Mouse (Mus musculus) midbrain, embryonic 14.5 days (tissue): Measurements from ENCODE around the gene Scube1. TPM values are rescaled to one million over a fixed set of nuclear protein-coding genes. Genes with fewer than 3 reads are reported as not detected.
A peak's percentile ranks its signal among the peaks of the same experiment; 100 is the strongest.

Experiments used
- ATAC-seq: fragments of 200-750 bp; cut with Nextera tagmentation; 2 replicates; pipeline ENCODE4 v1.8.0; 2017; ENCODE audit warnings: moderate number of reproducible peaks, moderate library complexity; ENCODE audit not compliant: low FRiP score, low TSS enrichment
- DNase-seq: peaks from one replicate; pipeline ENCODE4 v3.0.0-alpha.2; 2015
- H3K27ac ChIP-seq: fragments of 300-500 bp; sonication (generic); replicated peaks from 2 replicates; pipeline ENCODE4 v1.5.1; 2014; ENCODE audit warnings: mild to moderate bottlenecking, low read depth, low read length, moderate library complexity
- H3K27me3 ChIP-seq: fragments of 300-500 bp; sonication (generic); 2 replicates; pipeline ENCODE4 v1.6.1; 2014; ENCODE audit warnings: low read length, control low read depth, mixed read lengths; ENCODE audit not compliant: control insufficient read depth, insufficient read depth
- H3K36me3 ChIP-seq: fragments of 300-500 bp; sonication (generic); 2 replicates; pipeline ENCODE4 v1.6.1; 2014; ENCODE audit warnings: low read length, control low read depth; ENCODE audit not compliant: control insufficient read depth, insufficient read depth
- H3K4me1 ChIP-seq: fragments of 300-500 bp; sonication (generic); 2 replicates; pipeline ENCODE4 v1.6.1; 2014; ENCODE audit warnings: mild to moderate bottlenecking, antibody characterized with exemption, low read length, control low read depth; ENCODE audit not compliant: control insufficient read depth, insufficient read depth
- H3K4me2 ChIP-seq: fragments of 300-500 bp; sonication (generic); 2 replicates; pipeline ENCODE4 v1.6.1; 2014; ENCODE audit warnings: mild to moderate bottlenecking, low read length, moderate library complexity
- H3K4me3 ChIP-seq: fragments of 300-500 bp; sonication (generic); replicated peaks from 2 replicates; pipeline ENCODE4 v1.5.1; 2014; ENCODE audit warnings: low read depth, low read length
- H3K9ac ChIP-seq: fragments of 300-500 bp; sonication (generic); replicated peaks from 2 replicates; pipeline ENCODE4 v1.6.1; 2014; ENCODE audit warnings: mild to moderate bottlenecking, low read length, moderate library complexity
- H3K9me3 ChIP-seq: fragments of 300-500 bp; sonication (generic); 2 replicates; pipeline ENCODE4 v1.6.1; 2016; ENCODE audit warnings: low read length, control low read depth, mixed read lengths; ENCODE audit not compliant: control insufficient read depth
- WGBS: fragments of 180-500 bp; shearing (Covaris S2); extraction: QIAGEN DNeasy Blood & Tissue Kit; methylation state at CpG from one replicate; pipeline ENCODE4 v1.1.7; 2014; 5-methylcytosine and 5-hydroxymethylcytosine counted together
- polyA plus RNA-seq: library from polyadenylated mRNA; unstranded; fragments of >200 nt; fragmentation: Nextera tagmentation; extraction: Ambion mirVana; gene quantifications from 2 replicates; pipeline ENCODE4 v1.2.1, GENCODE M21; 2014

The Scube1 gene
- polyA plus RNA-seq, 1 experiment from 2014 or later, result 13.5 TPM

DNA sequence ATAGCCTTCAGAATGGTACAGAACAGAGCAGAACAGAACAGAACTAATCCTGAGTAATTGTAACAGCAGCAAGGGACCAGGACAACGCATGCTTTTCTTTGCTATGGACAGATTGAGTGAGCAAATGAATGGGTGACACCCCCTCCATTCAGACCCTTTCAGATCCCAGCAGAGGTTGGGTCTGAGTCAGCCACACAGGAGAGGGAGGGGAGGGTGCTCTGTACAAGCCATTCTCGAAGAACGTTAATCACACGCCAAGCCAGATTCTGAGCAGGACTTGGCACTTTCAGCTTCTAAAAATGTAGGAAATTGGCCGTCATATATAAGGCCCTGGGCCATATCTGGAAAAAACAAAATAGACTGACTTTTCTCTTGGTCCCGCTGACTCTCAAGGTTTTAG lies 57.3 kb downstream of the Scube1 start:
- ATAC-seq, result no peak

DNA sequence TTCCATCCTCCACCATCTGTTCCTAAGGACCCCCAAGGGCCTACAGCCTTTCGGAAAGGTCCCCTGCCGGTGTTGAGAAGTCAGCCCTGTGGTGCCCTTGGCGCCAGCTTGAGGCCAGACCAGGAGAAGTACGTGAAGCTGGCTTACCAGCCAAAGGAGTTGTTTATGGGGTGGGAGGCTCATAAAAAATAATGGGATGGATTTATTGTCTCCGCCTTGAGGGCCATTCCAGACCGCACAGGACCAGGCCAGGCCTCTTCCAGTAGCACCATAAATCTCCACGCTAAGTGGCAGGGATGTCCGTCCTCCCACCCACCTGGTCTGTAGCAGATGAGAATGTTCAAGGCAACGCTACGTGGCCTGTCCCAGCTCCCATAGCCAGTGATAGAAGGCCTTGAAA lies 58.4 kb downstream of the Scube1 start:
- Histone ChIP-seq H3K4me2 (no peak overlapping the region), H3K36me3 (no peaks in the 10 kb centered on the region), H3K4me1 (peaks cover 10% of the 10 kb centered on the region; the same call in 1 of the 2 replicates), H3K9ac (no peak overlapping the region), H3K4me3 (no peak overlapping the region), H3K27me3 (no peaks in the 10 kb centered on the region), H3K9me3 (no peaks in the 10 kb centered on the region), H3K27ac (no peak overlapping the region)
- DNase-seq (no peak), ATAC-seq (no peak)
- WGBS, result 93% methylated on average over 10 of the region's 10 CpGs

More for the DNA sequence above, 57.3 kb downstream of the Scube1 start:
- Histone ChIP-seq H3K36me3 (no peaks in the 10 kb centered on the region), H3K4me3 (no peak overlapping the region), H3K27me3 (no peaks in the 10 kb centered on the region), H3K9me3 (no peaks in the 10 kb centered on the region), H3K9ac (no peak overlapping the region), H3K4me1 (peaks cover 7% of the 10 kb centered on the region; the same call in 1 of the 2 replicates), H3K4me2 (no peak overlapping the region), H3K27ac (no peak overlapping the region)
- no peak for DNase-seq
- WGBS, result 42% methylated on average over 6 of the region's 6 CpGs

DNA sequence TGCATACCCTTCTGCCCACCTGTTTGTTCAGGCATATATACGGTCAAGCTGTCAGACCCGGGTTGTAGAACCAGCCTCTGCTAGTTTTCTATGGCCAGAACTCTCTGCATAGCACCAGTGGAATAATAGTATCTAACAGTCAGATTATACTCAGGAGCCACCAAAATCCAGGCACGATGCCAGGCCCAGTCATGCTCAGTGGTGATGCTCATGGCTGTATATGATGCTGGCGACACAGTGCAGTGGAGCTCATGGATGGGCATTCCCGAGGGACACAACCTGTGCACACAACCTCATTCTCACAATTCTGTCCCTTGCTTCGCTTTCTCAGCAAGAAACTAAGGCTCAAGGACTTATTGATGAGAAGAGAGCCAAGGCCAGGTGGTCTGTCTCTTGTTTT lies 58.8 kb downstream of the Scube1 start:
- WGBS, result 88% methylated on average over 6 of the region's 6 CpGs
- ATAC-seq, result no peak

DNA sequence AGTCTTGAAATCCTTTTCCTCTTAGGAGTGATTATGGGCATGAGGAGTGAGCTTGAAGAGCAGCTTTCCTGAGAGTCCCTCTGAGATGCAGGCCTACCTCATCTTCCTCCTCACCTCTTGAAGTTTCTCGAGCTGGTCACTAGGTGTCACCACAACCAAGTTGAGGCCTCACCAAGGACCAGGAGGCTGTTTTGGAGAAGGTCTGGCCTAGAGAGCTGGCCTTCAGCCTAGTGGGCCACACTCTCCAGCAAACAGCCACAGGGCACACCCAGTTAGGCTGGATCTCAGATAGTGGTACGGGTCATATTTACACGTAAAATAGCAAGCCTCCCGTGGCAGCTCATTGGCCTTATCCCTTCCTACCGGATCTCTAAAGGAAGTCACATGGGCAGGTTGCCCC lies 60.1 kb downstream of the Scube1 start:
- H3K4me3 ChIP-seq, result no peak overlapping the region
- no peak overlapping the region for H3K4me2 ChIP-seq
- no peak overlapping the region for H3K27ac ChIP-seq
- peaks cover 10% of the 10 kb centered on the region; the same call in 1 of the 2 replicates for H3K4me1 ChIP-seq
- 66% methylated on average over 5 of the region's 5 CpGs for WGBS
- H3K27me3 ChIP-seq, result no peaks in the 10 kb centered on the region
- no peaks in the 10 kb centered on the region for H3K36me3 ChIP-seq
- no peak for ATAC-seq
- DNase-seq, result peak; percentile 78
- H3K9ac ChIP-seq, result no peak overlapping the region
- H3K9me3 ChIP-seq, result no peaks in the 10 kb centered on the region

More for the DNA sequence above, 58.8 kb downstream of the Scube1 start:
- no peaks in the 10 kb centered on the region for H3K27me3 ChIP-seq
- H3K36me3 ChIP-seq, result no peaks in the 10 kb centered on the region
- no peak overlapping the region for H3K4me2 ChIP-seq
- H3K4me1 ChIP-seq, result peaks cover 10% of the 10 kb centered on the region; the same call in 1 of the 2 replicates
- H3K27ac ChIP-seq, result no peak overlapping the region
- H3K9ac ChIP-seq, result no peak overlapping the region
- no peak overlapping the region for H3K4me3 ChIP-seq
- no peaks in the 10 kb centered on the region for H3K9me3 ChIP-seq
- peak; percentile 13 for DNase-seq

DNA sequence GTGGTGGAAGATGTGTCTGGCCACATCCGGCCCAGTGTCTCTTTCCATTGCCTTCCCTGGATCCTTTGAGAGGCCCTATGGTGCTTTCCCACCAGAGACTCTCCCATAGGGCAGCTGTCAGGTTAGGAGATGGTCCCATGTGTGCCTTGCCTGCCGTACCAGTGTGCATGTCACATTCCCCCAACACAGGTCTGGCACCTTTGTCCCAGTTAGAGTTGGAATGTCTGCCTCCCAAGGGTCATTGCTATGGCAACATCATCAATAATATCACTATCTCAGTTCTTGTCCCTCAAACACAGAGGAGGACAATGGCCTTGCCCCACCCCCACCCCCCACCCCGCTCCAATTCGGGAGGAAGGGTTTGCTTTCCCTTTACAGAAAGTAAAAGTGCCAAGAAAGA lies 61.8 kb downstream of the Scube1 start:
- no peaks in the 10 kb centered on the region for H3K36me3 ChIP-seq
- H3K4me3 ChIP-seq, result no peak overlapping the region
- no peak overlapping the region for H3K27ac ChIP-seq
- H3K9ac ChIP-seq, result no peak overlapping the region
- H3K9me3 ChIP-seq, result no peaks in the 10 kb centered on the region
- H3K4me1 ChIP-seq, result peaks cover 10% of the 10 kb centered on the region; the same call in 1 of the 2 replicates
- DNase-seq, result no peak
- no peaks in the 10 kb centered on the region for H3K27me3 ChIP-seq
- ATAC-seq, result no peak
- 17% methylated on average over 4 of the region's 4 CpGs for WGBS
- H3K4me2 ChIP-seq, result no peak overlapping the region

DNA sequence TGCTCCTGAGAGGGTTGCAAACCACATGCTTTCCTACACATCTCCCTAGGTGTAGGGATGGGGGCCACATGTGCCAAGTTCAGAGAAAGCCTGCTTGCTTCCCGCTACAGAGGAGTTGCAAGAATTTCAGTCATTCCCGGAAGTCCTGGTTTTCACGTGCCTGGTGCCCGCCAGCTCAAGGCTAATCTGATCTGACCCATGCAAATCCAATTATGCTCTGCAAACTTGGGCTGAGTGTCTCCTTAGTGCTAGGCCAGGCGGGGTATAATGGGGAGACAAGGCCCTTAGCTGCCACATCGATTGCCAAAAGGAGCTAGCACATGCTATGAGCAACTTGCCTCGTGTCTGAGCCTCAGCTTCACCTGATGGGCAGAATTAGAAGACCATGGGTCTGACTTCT lies 62.7 kb downstream of the Scube1 start:
- Histone ChIP-seq H3K4me3 (no peak overlapping the region), H3K9ac (no peak overlapping the region), H3K9me3 (no peaks in the 10 kb centered on the region), H3K27me3 (no peaks in the 10 kb centered on the region), H3K4me1 (peaks cover 10% of the 10 kb centered on the region; the same call in 1 of the 2 replicates), H3K4me2 (no peak overlapping the region), H3K27ac (no peak overlapping the region), H3K36me3 (no peaks in the 10 kb centered on the region)
- DNase-seq, result peak; percentile 65
- no peak for ATAC-seq
- WGBS, result 15% methylated on average over 7 of the region's 7 CpGs

DNA sequence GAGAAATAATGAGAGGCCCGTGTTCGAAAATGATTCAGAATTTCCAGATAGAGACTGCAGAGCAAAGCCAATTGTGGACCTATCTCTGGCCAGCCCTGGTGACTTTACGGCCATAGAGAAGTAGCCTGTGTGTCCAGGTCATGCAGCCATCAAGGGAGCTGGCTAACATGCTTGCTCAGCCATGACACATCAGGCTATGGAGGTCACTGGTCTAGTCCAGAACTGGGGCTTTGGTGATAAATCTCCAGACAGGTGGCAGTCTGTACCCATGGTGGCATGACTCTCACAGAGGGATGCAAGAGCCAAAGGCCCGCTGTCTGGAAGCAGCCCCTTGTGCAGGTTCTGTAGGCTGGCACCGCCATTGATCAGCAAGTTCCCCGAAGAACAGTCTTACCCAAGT lies 82.3 kb downstream of the Scube1 start:
- Histone ChIP-seq H3K4me2 (no peak overlapping the region), H3K9me3 (no peaks in the 10 kb centered on the region), H3K4me1 (no peaks in the 10 kb centered on the region), H3K4me3 (no peak overlapping the region), H3K27ac (no peak overlapping the region), H3K27me3 (no peaks in the 10 kb centered on the region), H3K9ac (no peak overlapping the region), H3K36me3 (no peaks in the 10 kb centered on the region)
- 95% methylated on average over 6 of the region's 6 CpGs for WGBS
- DNase-seq (no peak), ATAC-seq (no peak)

DNA sequence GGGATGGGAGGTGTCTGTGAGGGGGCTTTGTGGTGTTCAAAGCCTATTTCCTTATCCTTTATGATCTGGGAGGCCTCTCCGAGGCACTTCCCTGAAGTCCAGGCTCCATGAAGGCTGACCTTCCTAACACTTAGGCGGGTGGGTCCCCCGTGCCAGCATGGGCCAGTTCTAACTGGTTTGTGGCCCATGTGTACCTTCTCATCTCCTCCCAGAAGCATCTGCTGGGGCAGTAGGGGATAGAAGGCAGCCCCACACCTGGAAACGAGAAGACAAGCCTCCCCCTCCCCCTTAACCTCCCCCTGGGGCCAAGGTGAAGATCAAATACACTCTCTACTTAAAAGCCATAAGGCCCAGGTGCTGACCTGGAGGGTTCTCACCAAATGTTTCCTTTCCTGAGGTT lies 84.6 kb downstream of the Scube1 start:
- Histone ChIP-seq H3K36me3 (no peaks in the 10 kb centered on the region), H3K9ac (no peak overlapping the region), H3K27me3 (no peaks in the 10 kb centered on the region), H3K27ac (no peak overlapping the region), H3K4me1 (no peaks in the 10 kb centered on the region), H3K4me2 (no peak overlapping the region), H3K4me3 (no peak overlapping the region), H3K9me3 (no peaks in the 10 kb centered on the region)
- 81% methylated on average over 4 of the region's 4 CpGs for WGBS
- no peak for DNase-seq
- no peak for ATAC-seq

DNA sequence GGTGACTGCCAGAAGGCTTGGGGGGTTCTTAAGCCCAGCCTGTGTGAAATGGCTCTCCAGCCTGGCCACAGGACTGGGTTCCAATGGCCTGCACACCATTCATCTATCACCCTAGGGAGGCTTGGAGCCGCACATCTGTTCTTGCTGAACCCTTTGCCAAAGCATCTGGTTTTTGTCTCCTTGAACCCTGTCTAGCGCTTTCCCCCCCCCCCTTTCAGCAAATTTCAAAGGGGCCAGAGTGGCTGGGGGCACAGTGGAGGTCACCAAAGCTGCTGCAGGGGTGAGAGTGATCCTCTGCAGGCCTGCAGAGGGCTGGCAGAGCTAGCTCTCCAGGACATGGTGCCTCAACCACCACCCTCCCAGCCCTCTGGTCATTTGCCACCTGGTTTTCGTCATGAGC lies 85.7 kb downstream of the Scube1 start:
- ATAC-seq (no peak), DNase-seq (no peak)
- 63% methylated on average over 3 of the region's 3 CpGs for WGBS
- Histone ChIP-seq H3K9me3 (no peaks in the 10 kb centered on the region), H3K27ac (no peak overlapping the region), H3K27me3 (no peaks in the 10 kb centered on the region), H3K4me3 (no peak overlapping the region), H3K9ac (no peak overlapping the region), H3K4me2 (no peak overlapping the region), H3K4me1 (no peaks in the 10 kb centered on the region), H3K36me3 (no peaks in the 10 kb centered on the region)
